Mouse (Mus musculus): ENCODE results near the gene Zswim1. TPM values are rescaled to one million over a fixed set of nuclear protein-coding genes. Genes with fewer than 3 reads are reported as not detected.

Gene Zswim1
- polyA plus RNA-seq, 1 experiment = 13.3 TPM

DNA sequence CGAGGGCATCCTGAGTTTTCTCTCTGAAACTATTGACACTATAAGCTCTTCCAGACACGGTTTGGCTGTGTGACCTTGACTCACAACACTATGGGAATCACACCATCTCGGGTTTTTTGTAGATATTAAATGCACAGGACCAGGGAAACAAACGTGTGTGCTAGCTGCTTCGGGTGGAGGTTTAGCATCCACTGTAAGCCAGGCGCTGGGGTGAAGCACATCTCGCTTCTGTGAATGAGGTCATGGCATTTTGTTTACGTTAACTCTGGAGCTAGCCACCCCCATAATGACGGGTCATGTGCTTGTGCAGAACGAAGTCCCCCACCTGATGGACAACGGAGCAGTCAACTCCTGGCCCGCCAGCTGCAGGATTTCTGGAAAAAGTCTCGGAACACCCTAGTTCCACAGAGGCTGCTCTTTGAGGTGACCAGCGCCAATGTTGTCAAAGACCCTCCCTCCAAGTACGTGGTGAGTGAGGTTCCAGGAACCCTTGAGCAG is 36.0 kb upstream of the Zswim1 start:
- peak overlapping the region; percentile 98 for H3K4me2 ChIP-seq (ENCODE audit: low read depth)
- no peak for TF ChIP-seq MYOD1 (IDR thresholded peaks at IDR 0.05; ENCODE audit: control insufficient read depth in 1 of 3, insufficient read length in 2 of 3, low read depth in 2 of 3)
- TF ChIP-seq REST (IDR thresholded peaks at IDR 0.05; ENCODE audit: insufficient read depth, insufficient read length) = no peak
- TF ChIP-seq POLR2A (IDR thresholded peaks at IDR 0.05; ENCODE audit: insufficient read length, low read depth) = no peak
- no peak for TF ChIP-seq TCF3 (IDR thresholded peaks at IDR 0.05; ENCODE audit: insufficient read length, low read depth)
- TF ChIP-seq SRF (IDR thresholded peaks at IDR 0.05; ENCODE audit: control insufficient read depth, insufficient read length, low read depth) = no peak
- no peak for TF ChIP-seq POLR2AphosphoS2 (IDR thresholded peaks at IDR 0.05; ENCODE audit: insufficient read length, low read depth)
- H3K4me3 ChIP-seq = peak overlapping the region; percentile 46
- H3K79me2 ChIP-seq (ENCODE audit: control insufficient read depth, insufficient read depth) = no peaks in the 10 kb centered on the region
- H3ac ChIP-seq (ENCODE audit: control insufficient read depth, insufficient read length) = peak overlapping the region; percentile 70
- H3K27me3 ChIP-seq (ENCODE audit: control insufficient read depth, insufficient read depth, insufficient read length) = no peaks in the 10 kb centered on the region
- peaks cover 10% of the 10 kb centered on the region for H3K36me3 ChIP-seq (ENCODE audit: control insufficient read depth, insufficient read depth)

DNA sequence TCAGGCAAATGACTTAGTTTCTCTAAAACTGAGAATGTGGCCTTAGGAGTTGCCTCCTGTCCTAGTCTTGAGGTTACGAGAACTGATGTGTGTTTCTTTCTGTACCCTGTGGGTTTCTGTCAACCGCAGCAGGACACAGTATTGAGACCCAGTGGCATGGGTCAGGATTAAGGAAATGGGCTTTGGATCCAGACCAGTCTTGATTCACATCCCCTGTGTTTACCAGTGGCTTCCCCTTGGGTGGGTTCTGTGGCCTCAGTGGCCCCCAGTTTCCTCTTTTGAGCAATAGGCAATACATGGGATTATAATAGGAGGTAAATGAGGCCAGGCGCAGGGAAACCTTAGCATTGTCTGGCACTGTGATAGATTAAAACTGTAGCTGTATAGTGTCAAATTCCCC is 35.5 kb upstream of the Zswim1 start:
- peaks cover 10% of the 10 kb centered on the region for H3K36me3 ChIP-seq (ENCODE audit: control insufficient read depth, insufficient read depth)
- H3ac ChIP-seq (ENCODE audit: control insufficient read depth, insufficient read length) = no peak overlapping the region
- peak overlapping the region; percentile 46 for H3K4me3 ChIP-seq
- H3K4me2 ChIP-seq (ENCODE audit: low read depth) = peak overlapping the region; percentile 98
- H3K27me3 ChIP-seq (ENCODE audit: control insufficient read depth, insufficient read depth, insufficient read length) = no peaks in the 10 kb centered on the region
- H3K79me2 ChIP-seq (ENCODE audit: control insufficient read depth, insufficient read depth) = no peaks in the 10 kb centered on the region
- no peak for TF ChIP-seq MYOG (IDR thresholded peaks at IDR 0.05; ENCODE audit: control insufficient read depth in 1 of 3, insufficient read depth in 1 of 3, insufficient read length in 2 of 3, low read depth in 2 of 3)
- no peak for TF ChIP-seq TCF12 (IDR thresholded peaks at IDR 0.05; ENCODE audit: insufficient read depth, poor library complexity, severe bottlenecking)
- no peak for TF ChIP-seq E2F4 (IDR thresholded peaks at IDR 0.05; ENCODE audit: insufficient read depth)

DNA sequence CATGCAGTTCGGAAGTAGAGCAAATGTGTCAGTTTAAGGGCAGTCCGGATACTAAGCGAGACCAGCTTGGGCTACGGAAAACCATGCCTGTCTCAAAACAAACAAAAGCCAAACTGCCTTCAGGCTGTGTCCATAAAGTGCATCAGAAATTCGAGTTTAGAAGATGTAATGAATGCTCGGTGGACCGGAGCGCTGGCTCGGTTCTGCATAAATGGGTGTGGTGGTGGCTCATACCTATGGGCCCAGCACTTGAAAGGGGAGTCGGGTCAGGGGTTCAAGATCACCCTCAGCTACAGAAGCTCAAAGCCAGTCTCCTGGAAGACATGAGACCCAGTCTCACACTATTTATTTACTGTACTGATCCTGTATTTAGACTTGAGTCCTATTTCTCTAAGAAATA is 34.7 kb upstream of the Zswim1 start:
- Histone ChIP-seq H3K4me3 (no peak overlapping the region), H3K27me3 (ENCODE audit: control insufficient read depth, insufficient read depth, insufficient read length) (no peaks in the 10 kb centered on the region), H3K4me2 (ENCODE audit: low read depth) (no peak overlapping the region), H3ac (ENCODE audit: control insufficient read depth, insufficient read length) (no peak overlapping the region), H3K36me3 (ENCODE audit: control insufficient read depth, insufficient read depth) (peaks cover 10% of the 10 kb centered on the region), H3K79me2 (ENCODE audit: control insufficient read depth, insufficient read depth) (no peaks in the 10 kb centered on the region)
- no peak for TF ChIP-seq TCF12 (IDR thresholded peaks at IDR 0.05; ENCODE audit: insufficient read depth, poor library complexity, severe bottlenecking)
- TF ChIP-seq POLR2A (IDR thresholded peaks at IDR 0.05; ENCODE audit: insufficient read length, low read depth) = no peak
- TF ChIP-seq USF1 (IDR thresholded peaks at IDR 0.05; ENCODE audit: low read depth) = no peak
- no peak for TF ChIP-seq POLR2AphosphoS2 (IDR thresholded peaks at IDR 0.05; ENCODE audit: insufficient read length, low read depth)
- TF ChIP-seq MYOD1 (IDR thresholded peaks at IDR 0.05; ENCODE audit: control insufficient read depth in 1 of 3, insufficient read length in 2 of 3, low read depth in 2 of 3) = no peak
- no peak for TF ChIP-seq CEBPB (IDR thresholded peaks at IDR 0.05; ENCODE audit: insufficient read depth, poor library complexity, severe bottlenecking)
- no peak for TF ChIP-seq E2F4 (IDR thresholded peaks at IDR 0.05; ENCODE audit: insufficient read depth)
- TF ChIP-seq MAX (IDR thresholded peaks at IDR 0.05; ENCODE audit: low read depth) = no peak
- no peak for TF ChIP-seq TCF3 (IDR thresholded peaks at IDR 0.05; ENCODE audit: insufficient read length, low read depth)
- no peak for TF ChIP-seq MYOG (IDR thresholded peaks at IDR 0.05; ENCODE audit: control insufficient read depth in 1 of 3, insufficient read depth in 1 of 3, insufficient read length in 2 of 3, low read depth in 2 of 3)

DNA sequence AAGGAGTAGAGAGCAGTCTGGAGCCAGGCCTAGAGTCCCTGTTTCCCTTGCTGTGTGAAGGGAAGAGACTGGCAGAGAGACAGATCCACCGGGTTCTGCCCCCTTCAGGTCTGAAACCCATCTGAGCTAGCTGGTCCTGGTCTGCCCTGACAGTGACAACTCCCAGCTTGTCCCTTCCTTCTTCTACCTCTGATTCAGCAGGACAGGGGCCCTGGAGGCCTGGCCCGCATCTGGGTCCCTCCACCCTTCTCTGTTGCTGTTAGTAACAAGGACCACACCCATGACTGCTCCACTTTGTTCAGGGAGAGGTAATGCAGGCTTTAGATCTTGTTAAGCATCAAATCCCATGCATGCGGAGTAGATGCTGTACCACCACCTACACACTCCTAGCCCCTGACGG is 34.1 kb upstream of the Zswim1 start:
- Histone ChIP-seq H3K27me3 (ENCODE audit: control insufficient read depth, insufficient read depth, insufficient read length) (no peaks in the 10 kb centered on the region), H3K4me3 (no peak overlapping the region), H3K4me2 (ENCODE audit: low read depth) (no peak overlapping the region), H3K36me3 (ENCODE audit: control insufficient read depth, insufficient read depth) (peaks cover 11% of the 10 kb centered on the region), H3K79me2 (ENCODE audit: control insufficient read depth, insufficient read depth) (no peaks in the 10 kb centered on the region), H3ac (ENCODE audit: control insufficient read depth, insufficient read length) (no peak overlapping the region)
- TF ChIP-seq MAX (IDR thresholded peaks at IDR 0.05; ENCODE audit: low read depth) (no peak), USF1 (IDR thresholded peaks at IDR 0.05; ENCODE audit: low read depth) (no peak), SRF (IDR thresholded peaks at IDR 0.05; ENCODE audit: control insufficient read depth, insufficient read length, low read depth) (no peak), REST (IDR thresholded peaks at IDR 0.05; ENCODE audit: insufficient read depth, insufficient read length) (no peak), TCF3 (IDR thresholded peaks at IDR 0.05; ENCODE audit: insufficient read length, low read depth) (no peak), CEBPB (IDR thresholded peaks at IDR 0.05; ENCODE audit: insufficient read depth, poor library complexity, severe bottlenecking) (no peak), POLR2AphosphoS2 (IDR thresholded peaks at IDR 0.05; ENCODE audit: insufficient read length, low read depth) (no peak), TCF12 (IDR thresholded peaks at IDR 0.05; ENCODE audit: insufficient read depth, poor library complexity, severe bottlenecking) (no peak), MYOG (IDR thresholded peaks at IDR 0.05; ENCODE audit: control insufficient read depth in 1 of 3, insufficient read depth in 1 of 3, insufficient read length in 2 of 3, low read depth in 2 of 3) (no peak), POLR2A (IDR thresholded peaks at IDR 0.05; ENCODE audit: insufficient read length, low read depth) (no peak), MYOD1 (IDR thresholded peaks at IDR 0.05; ENCODE audit: control insufficient read depth in 1 of 3, insufficient read length in 2 of 3, low read depth in 2 of 3) (no peak), E2F4 (IDR thresholded peaks at IDR 0.05; ENCODE audit: insufficient read depth) (no peak)

DNA sequence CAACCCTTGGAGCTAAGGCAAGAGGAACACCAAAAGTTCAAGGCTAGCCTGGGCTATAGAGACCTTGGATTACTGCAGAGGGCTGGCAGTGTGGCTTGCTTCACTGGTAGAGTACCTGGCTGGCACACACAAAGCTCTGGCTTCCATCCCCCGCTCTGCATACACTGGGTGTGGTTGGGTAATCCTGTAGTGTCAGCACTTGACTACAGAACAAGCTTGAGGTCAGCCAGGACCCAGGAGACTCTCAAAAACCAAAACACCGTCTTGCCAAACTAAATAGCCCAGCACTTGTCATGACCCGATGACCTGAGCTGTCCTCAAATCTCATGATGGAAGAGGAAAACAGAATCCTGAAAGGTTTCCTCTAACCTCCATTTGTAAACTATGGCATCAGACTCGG is 32.0 kb upstream of the Zswim1 start:
- Histone ChIP-seq H3ac (ENCODE audit: control insufficient read depth, insufficient read length) (no peak overlapping the region), H3K27me3 (ENCODE audit: control insufficient read depth, insufficient read depth, insufficient read length) (no peaks in the 10 kb centered on the region), H3K4me2 (ENCODE audit: low read depth) (no peak overlapping the region), H3K4me3 (no peak overlapping the region), H3K36me3 (ENCODE audit: control insufficient read depth, insufficient read depth) (peaks cover 18% of the 10 kb centered on the region), H3K79me2 (ENCODE audit: control insufficient read depth, insufficient read depth) (no peaks in the 10 kb centered on the region)
- TF ChIP-seq TCF3 (IDR thresholded peaks at IDR 0.05; ENCODE audit: insufficient read length, low read depth) (no peak), REST (IDR thresholded peaks at IDR 0.05; ENCODE audit: insufficient read depth, insufficient read length) (no peak), SRF (IDR thresholded peaks at IDR 0.05; ENCODE audit: control insufficient read depth, insufficient read length, low read depth) (no peak), E2F4 (IDR thresholded peaks at IDR 0.05; ENCODE audit: insufficient read depth) (no peak), MYOG (IDR thresholded peaks at IDR 0.05; ENCODE audit: control insufficient read depth in 1 of 3, insufficient read depth in 1 of 3, insufficient read length in 2 of 3, low read depth in 2 of 3) (no peak), CEBPB (IDR thresholded peaks at IDR 0.05; ENCODE audit: insufficient read depth, poor library complexity, severe bottlenecking) (no peak), POLR2A (IDR thresholded peaks at IDR 0.05; ENCODE audit: insufficient read length, low read depth) (no peak), USF1 (IDR thresholded peaks at IDR 0.05; ENCODE audit: low read depth) (no peak), POLR2AphosphoS2 (IDR thresholded peaks at IDR 0.05; ENCODE audit: insufficient read length, low read depth) (no peak), TCF12 (IDR thresholded peaks at IDR 0.05; ENCODE audit: insufficient read depth, poor library complexity, severe bottlenecking) (no peak), MAX (IDR thresholded peaks at IDR 0.05; ENCODE audit: low read depth) (no peak), MYOD1 (IDR thresholded peaks at IDR 0.05; ENCODE audit: control insufficient read depth in 1 of 3, insufficient read length in 2 of 3, low read depth in 2 of 3) (no peak)
